Mouse (Mus musculus) testis, postnatal 10 days (tissue): ENCODE results near the gene Cxcl9.
"Not testable (repeated sequence)": the region's sequence is repeated elsewhere in the genome, so short reads cannot be mapped to it uniquely, and the experiment has no call there.

Experiments used
- DNase-seq: peaks from one replicate; pipeline ENCODE4 v3.0.0; 2021; ENCODE audit warnings: low spot score

Cxcl9 gene

DNA sequence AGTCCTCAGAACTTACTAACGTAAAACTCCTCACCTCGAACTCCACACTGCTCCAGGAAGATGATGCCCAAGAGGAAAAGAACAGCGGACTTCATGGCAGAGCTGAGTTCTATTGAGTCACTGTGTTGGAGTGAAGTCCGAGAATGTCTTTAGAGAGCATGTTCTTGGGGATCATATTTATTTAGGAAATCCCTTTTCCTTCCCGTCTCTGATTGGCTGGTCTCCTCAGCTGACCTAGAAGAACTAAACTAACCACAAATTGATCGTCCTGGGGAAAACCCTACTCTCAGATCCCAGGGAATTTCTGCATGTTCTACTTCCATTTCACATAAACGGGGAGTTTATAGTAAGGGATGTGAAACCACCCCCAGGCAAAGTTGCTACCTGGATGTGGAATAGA lies at the start of gene Cxcl9:
Gene Cxcl9 (minus strand): TSS at position 151 of the 400 bp plus-strand sequence.
- no peak for DNase-seq

- no peak for DNase-seq
Observed at GRCm38 (mm10) chr5:92376795-92377405, 49.0 kb upstream of the Cxcl9 start.

DNA sequence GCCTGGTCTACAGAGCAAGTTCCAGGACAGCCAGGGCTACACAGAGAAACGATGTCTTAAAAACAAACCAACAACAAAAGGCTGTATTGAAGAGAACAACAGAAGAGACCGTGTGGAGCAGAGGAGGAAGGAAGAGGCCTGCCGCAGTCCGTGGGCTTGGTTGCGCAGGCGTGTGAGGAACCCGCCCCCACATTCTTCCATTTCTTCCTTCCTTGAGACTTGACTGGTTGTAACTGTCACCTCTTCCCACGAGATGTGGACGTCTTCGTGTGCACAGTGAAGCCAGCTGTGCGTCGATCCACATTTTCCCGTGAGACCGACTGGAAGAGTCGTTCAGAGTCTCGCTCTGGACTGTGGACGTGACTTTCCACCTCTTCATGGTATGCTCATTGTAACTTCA lies 47.5 kb upstream of the Cxcl9 start:
- no peak for DNase-seq

- DNase-seq: no peak
Observed at GRCm38 (mm10) chr5:92374721-92375142, 46.9 kb upstream of the Cxcl9 start.

DNA sequence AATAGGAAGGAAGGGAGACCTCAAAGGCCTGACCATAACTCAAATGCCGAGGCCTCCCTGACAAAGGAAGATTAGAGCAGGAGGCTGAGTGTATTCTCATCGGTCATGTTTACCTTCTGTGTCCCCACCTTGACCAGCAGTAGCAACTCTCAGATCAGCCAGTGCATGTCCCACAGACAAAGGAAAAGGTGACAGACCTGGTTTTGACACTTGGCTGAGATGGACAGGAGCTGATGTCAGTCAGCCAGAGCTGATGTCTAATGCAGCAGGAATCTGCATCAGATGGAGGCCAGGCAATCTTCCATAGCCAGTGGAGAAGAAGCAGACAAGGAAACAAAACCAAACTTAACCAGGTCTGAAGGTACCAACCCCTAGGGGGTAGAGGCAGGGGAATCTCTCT lies 44.7 kb upstream of the Cxcl9 start:
- DNase-seq: no peak

DNA sequence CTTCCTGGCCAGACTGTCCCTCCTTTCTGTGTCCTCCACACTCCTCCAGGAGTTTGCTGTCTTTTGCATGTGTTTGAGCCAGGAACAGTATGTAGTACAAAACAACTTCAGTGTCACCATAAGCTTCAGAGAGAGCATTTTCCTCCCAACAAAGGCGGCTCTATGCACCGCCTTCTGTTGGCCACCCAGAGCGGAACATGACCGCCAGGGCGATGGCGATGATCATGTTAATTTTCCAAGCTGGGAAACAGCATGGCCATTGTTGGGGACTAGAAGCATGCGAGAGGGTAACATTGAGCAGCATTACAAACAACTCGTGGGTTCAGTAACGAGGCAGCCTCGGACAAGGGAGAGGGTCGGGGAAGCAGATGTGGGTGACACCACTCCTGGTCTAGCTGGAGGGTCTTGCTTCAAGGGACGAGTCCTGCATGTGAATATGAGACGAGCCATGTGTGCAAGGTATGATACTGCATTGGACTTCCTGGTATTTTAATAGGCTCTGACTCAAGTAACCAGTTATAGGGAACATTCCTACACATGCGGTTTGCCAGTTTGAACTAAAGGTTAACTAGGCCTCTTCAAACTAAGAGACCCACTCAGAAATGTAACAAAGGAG lies 43.6 kb upstream of the Cxcl9 start:
- DNase-seq: no peak

- no peak for DNase-seq
Observed at GRCm38 (mm10) chr5:92370891-92371290, 43.0 kb upstream of the Cxcl9 start.

- DNase-seq: no peak
Observed at GRCm38 (mm10) chr5:92370392-92370791, 42.5 kb upstream of the Cxcl9 start.

GRCm38 (mm10) chr5:92369151-92369994 lies 41.5 kb upstream of the Cxcl9 start:
- no peak for DNase-seq

DNA sequence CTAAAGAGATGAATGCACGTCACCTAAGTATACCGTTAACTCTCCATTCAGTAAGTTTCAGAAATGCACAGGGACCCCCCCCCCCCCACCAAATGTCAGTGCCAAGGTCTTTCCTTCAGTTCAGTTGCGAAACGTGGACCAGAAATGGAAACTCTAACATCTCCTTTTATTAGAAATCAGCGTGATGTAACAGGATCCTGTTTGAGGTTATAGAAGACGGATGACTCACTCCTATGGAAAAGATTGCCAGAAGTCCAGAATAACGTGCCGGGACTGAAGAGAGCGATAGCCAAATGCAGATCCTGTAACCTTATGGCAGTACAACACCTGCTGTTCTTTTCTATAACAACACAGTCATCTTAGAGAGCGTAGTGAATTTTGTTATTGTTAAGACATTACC lies 40.5 kb upstream of the Cxcl9 start:
- no peak for DNase-seq

DNA sequence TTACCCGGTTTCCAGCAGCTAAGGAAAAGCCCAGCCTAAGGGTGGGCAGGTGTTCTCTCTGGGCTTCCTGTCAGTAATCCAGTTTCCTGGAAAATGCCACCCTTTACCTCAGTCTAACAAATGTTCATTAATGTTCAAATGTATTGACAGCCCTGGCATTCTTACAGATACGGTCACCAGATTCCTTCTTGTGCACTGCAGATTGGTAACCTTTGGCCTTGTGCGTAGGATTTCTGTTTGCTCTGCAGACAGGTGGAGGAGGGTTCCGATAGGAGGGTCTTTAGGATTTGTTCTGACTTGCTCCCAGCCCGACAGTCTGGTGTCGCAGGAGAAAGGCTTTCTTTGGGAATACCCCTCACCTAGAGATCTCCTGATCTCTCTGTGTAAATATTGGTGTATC lies 38.7 kb upstream of the Cxcl9 start:
- no peak for DNase-seq

- DNase-seq: no peak
Observed at GRCm38 (mm10) chr5:92365146-92365705, 37.3 kb upstream of the Cxcl9 start.

- no peak for DNase-seq
Observed at GRCm38 (mm10) chr5:92364011-92364410, 36.1 kb upstream of the Cxcl9 start.

DNA sequence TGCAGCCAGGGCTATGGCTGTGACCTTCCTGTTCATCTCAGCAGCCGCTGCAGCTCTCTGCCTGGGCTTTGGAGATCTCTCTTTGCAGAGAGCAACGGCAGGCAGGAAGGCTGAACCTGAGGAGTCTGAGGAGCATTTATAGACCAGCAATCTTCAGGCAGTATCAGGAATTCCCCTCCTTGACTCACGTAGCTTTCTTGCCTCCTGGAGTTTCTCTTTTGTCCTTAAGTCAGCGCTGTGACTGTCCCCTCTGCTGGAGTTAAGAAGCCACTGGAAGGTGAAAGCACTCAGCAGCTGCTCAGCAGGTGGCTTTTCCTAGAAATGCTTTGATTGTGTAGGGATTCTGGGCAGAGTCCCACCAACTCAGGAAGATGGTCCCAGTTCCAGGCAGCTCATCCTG lies 35.3 kb upstream of the Cxcl9 start:
- DNase-seq: no peak

DNA sequence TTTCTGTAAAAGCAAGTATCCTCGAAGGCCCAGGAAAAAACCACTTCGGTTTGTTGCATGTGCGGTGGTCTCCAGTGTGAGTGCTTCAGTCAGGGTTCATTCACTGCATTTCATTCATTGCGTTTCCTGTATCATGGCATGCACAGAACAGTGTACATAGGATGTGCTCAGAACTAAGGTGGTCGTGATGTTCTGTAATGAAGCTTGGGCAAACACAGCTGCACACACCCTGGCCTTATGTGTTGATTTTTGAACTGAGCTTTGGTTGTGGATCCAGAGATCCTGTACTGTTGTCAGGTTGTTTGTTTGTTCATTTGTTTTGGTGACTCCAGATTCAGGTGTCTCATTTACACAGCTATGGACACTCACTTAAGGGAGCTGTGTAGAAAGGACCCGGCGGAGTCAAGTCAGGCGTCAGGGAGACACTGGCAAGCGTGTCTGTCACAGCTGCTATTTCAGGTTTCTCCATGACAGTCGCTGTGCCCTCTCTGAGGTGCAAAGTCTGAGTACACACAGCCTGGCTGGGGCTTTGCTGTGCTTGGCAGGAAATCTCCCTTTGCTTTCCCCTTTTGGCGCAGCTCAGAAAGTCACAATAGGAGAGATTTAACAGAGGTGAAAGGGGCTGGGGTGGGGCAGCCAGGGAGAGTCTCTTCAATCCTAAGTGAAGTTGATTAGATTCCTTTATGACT lies 31.0 kb upstream of the Cxcl9 start:
- no peak for DNase-seq

DNA sequence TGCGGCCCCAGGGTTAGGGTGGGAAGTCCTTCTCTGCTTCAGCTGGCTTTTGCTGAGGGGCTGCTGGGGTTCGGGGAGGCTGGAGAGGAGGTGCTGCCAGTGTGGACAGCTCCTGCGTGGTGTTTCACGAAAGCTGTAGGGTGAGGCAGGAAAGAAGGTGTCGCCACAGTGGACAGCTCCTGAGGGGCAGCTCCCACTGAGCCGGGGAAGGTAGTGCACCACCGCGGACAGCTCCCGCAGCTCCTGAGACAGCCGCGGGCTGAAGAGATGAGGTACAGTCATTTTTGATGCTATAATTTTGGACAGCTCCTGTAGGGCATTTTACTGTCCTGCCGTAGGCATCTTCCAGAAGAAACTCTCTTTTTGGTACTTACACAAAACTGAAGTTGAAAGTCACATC lies 30.2 kb upstream of the Cxcl9 start:
- peak; percentile 69 for DNase-seq

- no peak for DNase-seq
Observed at GRCm38 (mm10) chr5:92353517-92353916, 25.6 kb upstream of the Cxcl9 start.

DNA sequence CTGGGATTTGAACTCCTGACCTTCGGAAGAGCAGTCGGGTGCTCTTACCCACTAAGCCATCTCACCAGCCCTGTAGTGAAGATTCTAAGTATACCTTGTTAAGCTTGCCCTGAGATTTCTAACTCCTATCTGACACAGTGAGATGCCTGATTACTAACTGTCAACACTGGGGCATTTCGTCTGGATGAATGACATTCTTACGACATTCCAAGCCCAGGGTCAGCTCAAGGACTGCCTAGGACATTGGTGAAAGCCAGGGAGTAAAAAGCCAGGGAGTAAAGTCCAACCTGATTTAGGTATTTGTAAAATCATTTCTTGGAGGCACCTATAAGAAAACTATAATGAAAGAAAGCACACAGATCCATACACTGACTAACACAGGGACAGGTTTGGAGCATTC lies 24.8 kb upstream of the Cxcl9 start:
- DNase-seq: not testable (repeated sequence)

GRCm38 (mm10) chr5:92349731-92350130 lies 21.9 kb upstream of the Cxcl9 start:
- DNase-seq: no peak

DNA sequence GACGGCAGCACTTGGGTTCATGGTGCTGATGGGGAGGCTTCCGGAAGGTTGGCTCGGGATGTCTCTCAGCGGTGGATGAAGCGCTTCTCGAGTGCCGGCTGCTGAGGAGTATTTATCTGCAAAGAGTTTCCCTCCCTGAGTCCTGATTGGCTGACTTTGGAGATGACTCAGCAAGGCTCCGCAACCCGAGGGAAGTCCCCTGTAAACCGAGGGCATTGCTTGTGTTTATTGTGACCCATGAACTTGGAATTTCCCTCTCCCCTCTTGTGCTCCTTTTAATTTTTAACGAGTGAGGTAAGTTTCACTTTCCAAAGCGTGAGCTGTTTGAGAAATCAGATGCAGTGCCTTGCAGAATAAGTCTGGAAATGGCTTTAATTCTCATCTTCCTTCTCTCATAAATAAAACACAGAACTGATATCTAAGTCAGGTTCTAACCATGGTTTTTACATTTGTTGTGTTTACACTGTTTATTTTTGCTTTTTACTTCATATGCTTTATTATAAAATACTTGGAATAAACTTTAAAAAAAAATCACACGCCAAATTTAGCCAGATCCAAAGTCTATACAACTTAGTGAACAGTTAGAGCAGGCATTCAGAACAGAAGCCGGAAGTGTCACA lies 21.0 kb upstream of the Cxcl9 start, which contains the start of gene Cxcl10:
Gene Cxcl10 (minus strand): TSS at position 96 of the 620 bp plus-strand sequence.
- DNase-seq: no peak

GRCm38 (mm10) chr5:92345006-92345405 lies 17.1 kb upstream of the Cxcl9 start:
- no peak for DNase-seq

DNA sequence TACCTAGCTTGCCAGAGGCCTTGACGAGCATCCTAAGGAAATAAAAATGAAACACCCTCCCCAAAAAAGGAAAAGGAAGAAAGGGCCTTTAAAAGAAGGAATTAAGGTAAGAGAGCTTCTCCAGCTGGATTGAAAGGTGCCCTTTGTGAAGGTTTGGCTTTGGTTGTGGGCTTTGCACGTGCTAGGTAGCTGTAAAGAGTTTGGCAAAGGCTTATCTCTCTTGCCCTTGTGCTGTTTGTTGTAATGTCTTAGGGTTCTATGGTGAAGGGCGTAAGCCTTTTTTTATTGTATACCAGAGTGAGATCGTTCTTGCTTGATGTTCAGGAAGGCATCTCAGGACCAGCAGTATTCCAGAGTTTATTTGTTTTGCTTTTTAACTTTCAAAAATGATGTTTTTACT lies 12.7 kb upstream of the Cxcl9 start:
- no peak for DNase-seq
